Mouse (Mus musculus) neural tube, embryonic 12.5 days (tissue): ENCODE data around the gene Kantr. TPM values are rescaled to one million over a fixed set of nuclear protein-coding genes. Genes with fewer than 3 reads are reported as not detected.

ENCODE experiments used
- ATAC-seq: fragments of 200-750 bp; cut with Nextera tagmentation; 2 replicates; pipeline ENCODE4 v1.8.0; 2017; ENCODE audit warnings: low read depth, mild to moderate bottlenecking, moderate TSS enrichment, moderate library complexity; ENCODE audit not compliant: low FRiP score
- H3K27ac ChIP-seq: fragments of 300-500 bp; sonication (generic); 2 replicates; pipeline ENCODE4 v1.5.1; 2016
- H3K27me3 ChIP-seq: fragments of 300-500 bp; sonication (generic); replicated peaks from 2 replicates; pipeline ENCODE4 v1.6.1; 2016; ENCODE audit warnings: mild to moderate bottlenecking
- H3K36me3 ChIP-seq: fragments of 300-500 bp; sonication (generic); 2 replicates; pipeline ENCODE4 v1.6.1; 2016; ENCODE audit warnings: mild to moderate bottlenecking
- H3K4me1 ChIP-seq: fragments of 300-500 bp; sonication (generic); 2 replicates; pipeline ENCODE4 v1.6.1; 2016
- H3K4me2 ChIP-seq: fragments of 300-500 bp; sonication (generic); replicated peaks from 2 replicates; pipeline ENCODE4 v1.6.1; 2016; ENCODE audit warnings: mild to moderate bottlenecking
- H3K4me3 ChIP-seq: fragments of 300-500 bp; sonication (generic); 2 replicates; pipeline ENCODE4 v1.5.1; 2016
- H3K9ac ChIP-seq: fragments of 300-500 bp; sonication (generic); 2 replicates; pipeline ENCODE4 v1.6.1; 2016; ENCODE audit warnings: mild to moderate bottlenecking
- H3K9me3 ChIP-seq: fragments of 300-500 bp; sonication (generic); 2 replicates; pipeline ENCODE4 v1.6.1; 2016; ENCODE audit warnings: mild to moderate bottlenecking
- WGBS: fragments of 180-500 bp; shearing (Covaris S2); methylation state at CpG from one replicate; pipeline ENCODE4 v1.1.7; 2016; 5-methylcytosine and 5-hydroxymethylcytosine counted together
- polyA plus RNA-seq: library from polyadenylated mRNA; unstranded; fragments of >200 nt; fragmentation: Nextera tagmentation; extraction: Ambion mirVana; gene quantifications from 2 replicates; pipeline ENCODE4 v1.2.1, GENCODE M21; 2016

Kantr gene
- 18.6 and 19.0 TPM in 2 replicates for polyA plus RNA-seq

GRCm38 (mm10) chrX:152326996-152327688 is at the start of gene Kantr:
Gene Kantr (minus strand): TSS chrX:152327495.
- Histone ChIP-seq H3K9ac (peak within 1 kb of the TSS; percentile 58), H3K27ac (no peak within 1 kb of the TSS), H3K27me3 (peaks cover 8% of the 10 kb centered on the region)

GRCm38 (mm10) chrX:152368397-152369273 is 41.3 kb upstream of the Kantr start, which contains the start of gene Gpr173:
Gene Gpr173 (minus strand): TSS chrX:152368704.
- Histone ChIP-seq H3K9me3 (no peaks in the 10 kb centered on the region), H3K36me3 (no peaks in the 10 kb centered on the region), H3K9ac (peak within 1 kb of the TSS; percentile 64), H3K4me1 (peaks cover 16% of the 10 kb centered on the region; the same call in 1 of the 2 replicates), H3K4me3 (peak within 1 kb of the TSS; percentile 55), H3K4me2 (peak within 1 kb of the TSS; percentile 60), H3K27ac (peak within 1 kb of the TSS; percentile 74; the same call in 1 of the 2 replicates), H3K27me3 (peaks cover 23% of the 10 kb centered on the region)
- 19% methylated on average over 22 of the region's 24 CpGs for WGBS
- ATAC-seq: peak; percentile 96

More at GRCm38 (mm10) chrX:152326996-152327688, at the start of gene Kantr:
- Histone ChIP-seq H3K4me3 (peak within 1 kb of the TSS; percentile 50), H3K4me1 (no peaks in the 10 kb centered on the region), H3K9me3 (no peaks in the 10 kb centered on the region), H3K4me2 (peak within 1 kb of the TSS; percentile 60), H3K36me3 (no peaks in the 10 kb centered on the region)
- peak; percentile 99 for ATAC-seq
- WGBS: 14% methylated on average over 29 of the region's 29 CpGs

- peak overlapping the region; percentile 55 for H3K4me3 ChIP-seq
- H3K9ac ChIP-seq: peak overlapping the region; percentile 64
- peaks cover 16% of the 10 kb centered on the region; the same call in 1 of the 2 replicates for H3K4me1 ChIP-seq
- H3K36me3 ChIP-seq: no peaks in the 10 kb centered on the region
- peak; percentile 65 for ATAC-seq
- no peaks in the 10 kb centered on the region for H3K9me3 ChIP-seq
- H3K27ac ChIP-seq: peak overlapping the region; percentile 74; the same call in 1 of the 2 replicates
- WGBS: 21% methylated on average over 4 of the region's 4 CpGs
- peak overlapping the region; percentile 60 for H3K4me2 ChIP-seq
- H3K27me3 ChIP-seq: peaks cover 23% of the 10 kb centered on the region
Measured at GRCm38 (mm10) chrX:152368054-152368396, 40.7 kb upstream of the Kantr start.

DNA sequence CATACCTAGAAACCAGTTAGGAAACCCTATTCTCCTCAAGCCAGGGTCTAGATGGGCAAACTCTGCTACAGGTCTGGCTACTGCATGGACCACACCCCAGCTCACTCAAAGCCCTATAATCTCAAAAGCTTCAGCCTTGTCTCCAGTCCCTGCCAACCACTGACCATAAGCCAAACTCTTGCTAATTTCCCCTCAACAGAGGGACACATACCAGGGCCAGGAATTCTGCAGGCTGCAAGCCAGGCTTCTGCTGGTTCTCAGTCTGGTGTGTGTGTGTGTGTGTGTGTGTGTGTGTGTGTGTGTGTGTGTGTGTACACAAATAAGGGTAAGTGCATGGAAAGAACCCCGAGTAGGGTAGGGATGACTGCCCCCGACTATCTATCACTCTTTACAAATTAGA is 39.1 kb upstream of the Kantr start:
- H3K27ac ChIP-seq: no peak overlapping the region
- H3K4me2 ChIP-seq: peak overlapping the region; percentile 60
- no peak for ATAC-seq
- H3K36me3 ChIP-seq: no peaks in the 10 kb centered on the region
- H3K4me3 ChIP-seq: no peak overlapping the region
- H3K9ac ChIP-seq: no peak overlapping the region
- WGBS: 67% methylated on average over 2 of the region's 2 CpGs
- H3K9me3 ChIP-seq: no peaks in the 10 kb centered on the region
- peaks cover 16% of the 10 kb centered on the region; the same call in 1 of the 2 replicates for H3K4me1 ChIP-seq
- peaks cover 23% of the 10 kb centered on the region for H3K27me3 ChIP-seq

- Histone ChIP-seq H3K27me3 (no peaks in the 10 kb centered on the region; the same call in 1 of the 2 replicates), H3K4me1 (no peaks in the 10 kb centered on the region), H3K27ac (no peak overlapping the region), H3K4me3 (no peak overlapping the region), H3K36me3 (no peaks in the 10 kb centered on the region), H3K9ac (no peak overlapping the region), H3K4me2 (no peak overlapping the region), H3K9me3 (no peaks in the 10 kb centered on the region)
- WGBS: 20% methylated on average over 5 of the region's 5 CpGs
- ATAC-seq: peak; percentile 75
Measured at GRCm38 (mm10) chrX:152352553-152353153, 25.4 kb upstream of the Kantr start.

DNA sequence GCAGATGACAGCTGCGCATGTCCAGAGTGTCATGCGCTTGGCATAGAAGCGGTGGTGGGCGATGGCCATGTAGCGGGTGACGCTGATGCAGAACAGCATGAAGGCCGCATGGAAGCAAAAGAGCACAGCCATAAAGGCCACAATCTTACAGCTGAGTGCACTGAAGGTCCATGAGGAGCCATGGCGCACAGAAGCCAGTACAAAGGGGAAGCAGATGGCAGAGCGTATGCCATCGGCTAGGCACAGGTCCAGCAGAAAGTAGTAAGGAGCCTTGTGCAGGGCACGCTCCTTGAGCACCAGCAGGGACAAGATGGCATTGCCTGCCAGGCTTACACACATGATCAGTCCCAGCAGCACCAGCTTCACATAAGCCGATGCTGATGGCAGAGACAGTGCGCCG is 19.7 kb upstream of the Kantr start:
- 95% methylated on average over 14 of the region's 14 CpGs for WGBS
- no peak overlapping the region for H3K4me3 ChIP-seq
- H3K36me3 ChIP-seq: peaks cover 9% of the 10 kb centered on the region; the same call in 1 of the 2 replicates
- no peaks in the 10 kb centered on the region for H3K9me3 ChIP-seq
- no peak for ATAC-seq
- H3K9ac ChIP-seq: no peak overlapping the region
- H3K4me2 ChIP-seq: no peak overlapping the region
- H3K27me3 ChIP-seq: peaks cover 15% of the 10 kb centered on the region
- no peaks in the 10 kb centered on the region for H3K4me1 ChIP-seq
- H3K27ac ChIP-seq: no peak overlapping the region

GRCm38 (mm10) chrX:152346587-152346986 is 19.3 kb upstream of the Kantr start:
- no peaks in the 10 kb centered on the region for H3K4me1 ChIP-seq
- H3K9ac ChIP-seq: no peak overlapping the region
- no peak overlapping the region for H3K4me3 ChIP-seq
- no peak overlapping the region for H3K4me2 ChIP-seq
- H3K27ac ChIP-seq: no peak overlapping the region
- peaks cover 18% of the 10 kb centered on the region for H3K27me3 ChIP-seq
- peaks cover 9% of the 10 kb centered on the region; the same call in 1 of the 2 replicates for H3K36me3 ChIP-seq
- 91% methylated on average over 15 of the region's 15 CpGs for WGBS
- no peak for ATAC-seq
- no peaks in the 10 kb centered on the region for H3K9me3 ChIP-seq

GRCm38 (mm10) chrX:152342903-152343302 is 15.6 kb upstream of the Kantr start:
- Histone ChIP-seq H3K4me3 (peak overlapping the region; percentile 26), H3K9ac (no peak overlapping the region; the same call in 1 of the 2 replicates), H3K36me3 (peaks cover 22% of the 10 kb centered on the region), H3K9me3 (no peaks in the 10 kb centered on the region), H3K27ac (peak overlapping the region; percentile 53; the same call in 1 of the 2 replicates), H3K4me1 (no peaks in the 10 kb centered on the region), H3K4me2 (peak overlapping the region; percentile 61), H3K27me3 (peaks cover 27% of the 10 kb centered on the region)
- WGBS: 28% methylated on average over 6 of the region's 6 CpGs
- no peak for ATAC-seq

DNA sequence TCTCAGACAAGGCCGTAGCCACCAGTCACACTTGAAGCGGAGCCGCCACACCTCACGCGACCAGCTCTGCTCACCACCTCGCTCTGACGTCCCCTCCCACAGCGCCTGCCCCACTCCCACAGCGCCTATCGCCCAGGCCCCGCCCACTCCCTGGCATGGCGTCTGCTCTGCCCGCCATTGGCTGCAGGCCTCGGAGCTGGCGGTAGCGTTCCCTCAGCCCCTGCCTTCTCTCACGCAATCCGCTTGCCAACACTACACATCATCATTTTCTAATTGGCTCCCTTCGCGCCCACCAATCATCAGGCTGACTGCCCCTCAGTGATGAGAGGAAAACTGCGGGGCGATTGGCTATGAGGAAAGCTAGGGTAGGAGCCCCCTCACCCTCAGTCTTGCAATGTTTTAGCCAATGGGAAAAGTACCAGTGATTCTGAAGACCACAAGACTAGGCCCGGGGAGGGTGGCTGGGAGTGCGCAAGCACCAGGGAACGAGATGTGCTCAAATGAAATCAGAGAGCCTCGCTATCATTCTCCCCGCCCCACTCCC is 15.1 kb upstream of the Kantr start, which contains the start of gene Tspyl2:
TSS of gene Tspyl2 (minus strand) at position 68 of the 544 bp plus-strand sequence.
- peak; percentile 98 for ATAC-seq
- no peaks in the 10 kb centered on the region for H3K4me1 ChIP-seq
- H3K9ac ChIP-seq: peak within 1 kb of the TSS; percentile 81
- H3K36me3 ChIP-seq: peaks cover 22% of the 10 kb centered on the region
- peak within 1 kb of the TSS; percentile 60 for H3K4me3 ChIP-seq
- WGBS: 15% methylated on average over 26 of the region's 27 CpGs
- peak within 1 kb of the TSS; percentile 72 for H3K27ac ChIP-seq
- H3K9me3 ChIP-seq: no peaks in the 10 kb centered on the region
- H3K27me3 ChIP-seq: peaks cover 31% of the 10 kb centered on the region
- H3K4me2 ChIP-seq: peak within 1 kb of the TSS; percentile 61

GRCm38 (mm10) chrX:152341496-152341895 is 14.2 kb upstream of the Kantr start:
- H3K36me3 ChIP-seq: peaks cover 17% of the 10 kb centered on the region; the same call in 1 of the 2 replicates
- H3K4me3 ChIP-seq: peak overlapping the region; percentile 60
- peak overlapping the region; percentile 61 for H3K4me2 ChIP-seq
- peaks cover 34% of the 10 kb centered on the region for H3K27me3 ChIP-seq
- H3K9ac ChIP-seq: peak overlapping the region; percentile 81
- no peak for ATAC-seq
- no peak overlapping the region for H3K27ac ChIP-seq
- H3K4me1 ChIP-seq: no peaks in the 10 kb centered on the region; the same call in 1 of the 2 replicates
- no peaks in the 10 kb centered on the region for H3K9me3 ChIP-seq
- WGBS: 34% methylated on average over 11 of the region's 11 CpGs

DNA sequence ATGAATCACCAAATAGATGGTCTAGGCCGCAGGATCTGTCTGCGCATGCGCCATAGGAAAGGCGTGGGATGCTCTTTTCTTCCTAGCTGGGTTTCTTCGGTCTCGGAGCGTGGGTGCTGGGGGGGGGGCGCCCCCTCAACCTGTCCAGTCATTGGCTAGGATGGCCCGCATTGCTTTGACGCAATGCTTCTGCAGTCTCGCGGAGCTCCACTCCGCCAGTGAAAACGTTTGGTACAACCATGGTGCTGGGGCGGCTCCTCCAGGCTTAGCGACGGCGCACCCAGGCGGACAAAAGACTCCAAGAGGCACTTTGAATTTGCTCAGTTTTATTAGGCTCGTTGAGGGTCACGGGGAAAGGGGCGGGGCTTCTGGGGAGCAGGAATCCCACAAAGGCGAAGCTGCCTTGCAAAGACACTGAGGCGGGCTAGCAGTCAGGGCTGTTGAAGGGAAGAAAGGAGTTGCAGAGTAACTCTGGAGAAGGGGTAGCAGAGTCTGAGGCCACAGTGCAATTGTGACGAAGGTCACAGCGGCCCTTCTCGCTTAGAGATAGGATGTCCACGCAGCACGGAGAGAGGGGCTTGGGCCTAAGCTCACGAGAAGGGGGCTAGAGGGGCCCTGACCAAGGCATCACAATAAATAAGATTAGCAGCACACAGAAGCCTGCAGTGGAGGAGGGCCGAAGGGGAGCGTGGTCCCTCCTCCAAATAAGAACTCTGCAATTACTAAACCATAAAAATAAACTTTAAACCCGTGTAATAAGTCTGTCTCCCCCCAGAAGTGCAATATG is 9.4 kb upstream of the Kantr start:
- H3K27me3 ChIP-seq: peaks cover 28% of the 10 kb centered on the region; the same call in 1 of the 2 replicates
- peak overlapping the region; percentile 86 for H3K27ac ChIP-seq

More for the DNA sequence above, 9.4 kb upstream of the Kantr start:
- Histone ChIP-seq H3K4me2 (peak overlapping the region; percentile 55), H3K9ac (peak overlapping the region; percentile 53), H3K4me3 (peak overlapping the region; percentile 19; the same call in 1 of the 2 replicates), H3K4me1 (no peaks in the 10 kb centered on the region; the same call in 1 of the 2 replicates), H3K36me3 (peaks cover 13% of the 10 kb centered on the region; the same call in 1 of the 2 replicates), H3K9me3 (no peaks in the 10 kb centered on the region)
- peak; percentile 98 for ATAC-seq
- 12% methylated on average over 33 of the region's 33 CpGs for WGBS
